Mouse (Mus musculus) embryo, embryonic 9.5 days (tissue): ENCODE measurements at regions not wholly inside any gene's neighbourhood (a gene's known extent, or its start where the extent isn't known, plus 50 kb on each side); places are given as distances from the start of the nearest gene placed in this dataset.

Experiments
- DNase-seq: peaks from one replicate; pipeline ENCODE4 v3.0.0-alpha.2; 2017; ENCODE audit errors: extremely low spot score

DNA sequence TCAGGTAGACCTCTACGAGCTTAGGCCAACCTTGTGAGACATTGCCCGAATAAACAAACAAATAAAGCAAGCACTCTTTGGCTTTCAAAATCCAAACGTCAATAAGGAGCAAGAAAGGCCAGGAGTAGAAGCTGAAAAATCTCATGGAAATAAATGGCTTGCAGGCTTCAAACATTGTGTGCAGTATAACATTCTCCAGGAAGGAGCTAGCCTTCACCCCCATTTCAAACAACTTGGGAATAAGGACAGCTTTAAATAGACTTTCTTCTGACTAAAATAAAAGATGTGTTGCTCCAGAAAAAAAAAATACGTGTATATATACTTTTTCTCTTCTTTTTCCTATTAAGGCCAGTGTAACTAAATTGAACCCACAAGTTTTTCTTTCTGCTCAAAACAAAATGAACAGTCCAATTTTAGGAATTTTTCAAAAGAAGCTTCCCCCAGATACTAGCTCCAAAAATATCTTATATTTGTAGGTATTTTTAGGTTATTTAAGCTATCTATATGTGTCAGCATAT is 196.2 kb upstream of the Arpp21 start:
- DNase-seq = no peak

DNA sequence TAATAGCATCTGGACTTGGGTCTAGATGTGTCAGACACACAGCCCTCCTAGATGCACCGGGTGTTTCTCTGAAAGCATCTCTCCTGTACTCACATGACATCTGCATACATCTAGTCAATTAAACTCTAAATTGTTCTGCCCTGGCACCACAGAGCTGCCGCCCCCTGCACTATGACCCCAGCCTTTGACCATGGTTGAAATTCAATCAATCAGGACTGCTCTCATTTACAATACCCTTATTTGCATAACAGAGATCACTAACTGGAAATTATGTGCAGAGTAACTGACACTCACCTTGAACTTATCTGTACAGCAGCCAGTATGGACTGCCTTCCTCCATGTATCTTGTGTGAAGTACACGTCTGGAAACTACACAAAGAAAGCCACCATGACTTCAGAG is 193.5 kb upstream of the Arpp21 start:
- no peak for DNase-seq

DNA sequence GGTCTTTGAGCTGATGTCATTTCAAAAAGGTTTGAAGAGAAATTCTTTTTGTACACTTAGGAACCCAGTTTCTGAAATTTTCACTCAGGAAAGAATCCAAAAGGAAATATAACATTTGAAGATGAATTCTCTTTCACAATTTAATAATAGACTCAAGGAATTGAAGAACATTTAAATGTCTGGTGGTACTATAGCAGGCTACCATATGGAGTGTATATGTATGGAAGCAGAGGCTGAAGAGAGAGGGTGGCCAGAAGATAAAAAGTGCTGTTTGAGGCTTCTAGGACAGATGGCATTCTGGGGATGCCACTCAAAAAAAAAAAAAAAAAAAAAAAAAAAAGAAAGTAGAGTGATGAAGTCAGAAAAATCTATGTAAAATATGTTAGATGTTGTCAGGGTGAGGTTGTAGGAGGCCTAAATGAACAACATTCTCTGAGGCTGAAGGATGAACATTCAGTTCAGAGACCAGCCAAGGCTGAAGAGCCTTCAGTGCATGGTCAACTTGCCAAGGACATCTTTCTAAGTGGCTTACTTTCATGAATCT is 170.1 kb upstream of the Arpp21 start:
- no peak for DNase-seq

DNA sequence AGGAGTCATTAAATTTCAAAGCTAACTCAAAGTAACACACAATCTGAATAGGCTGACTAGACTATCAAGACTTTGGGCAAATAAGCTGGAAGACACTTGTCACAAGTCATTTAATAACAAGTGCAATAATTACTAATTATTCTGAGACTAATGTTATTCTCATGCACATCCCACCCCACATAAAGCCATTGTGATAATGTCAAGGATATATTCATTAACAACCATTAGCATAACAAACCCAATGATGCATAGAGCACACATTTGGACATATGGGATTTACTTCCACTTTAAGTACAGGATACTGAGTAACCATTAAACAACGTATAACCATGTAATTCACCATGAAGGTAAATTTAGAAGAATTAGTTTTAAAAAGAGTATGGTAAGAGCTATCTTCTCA is 135.0 kb upstream of the Arpp21 start:
- no peak for DNase-seq

DNA sequence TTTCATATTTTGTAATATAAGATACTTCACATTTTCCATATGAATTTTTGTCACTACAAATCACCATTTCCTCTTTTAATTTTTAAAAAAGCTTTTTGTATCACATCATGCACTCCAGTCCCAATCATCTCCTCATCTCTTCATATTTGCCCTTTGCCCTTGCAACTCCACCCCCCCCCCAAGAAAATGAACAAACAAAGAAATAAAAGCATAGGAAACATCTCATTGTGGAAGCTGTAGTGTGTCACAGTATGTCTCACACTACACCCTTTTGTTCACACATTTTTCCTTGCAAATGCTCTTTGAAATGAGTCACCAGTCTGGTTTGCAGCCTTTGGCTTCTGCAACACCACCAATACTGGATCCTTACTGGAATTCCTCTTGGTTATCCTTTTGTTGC is 131.6 kb upstream of the Arpp21 start:
- no peak for DNase-seq

DNA sequence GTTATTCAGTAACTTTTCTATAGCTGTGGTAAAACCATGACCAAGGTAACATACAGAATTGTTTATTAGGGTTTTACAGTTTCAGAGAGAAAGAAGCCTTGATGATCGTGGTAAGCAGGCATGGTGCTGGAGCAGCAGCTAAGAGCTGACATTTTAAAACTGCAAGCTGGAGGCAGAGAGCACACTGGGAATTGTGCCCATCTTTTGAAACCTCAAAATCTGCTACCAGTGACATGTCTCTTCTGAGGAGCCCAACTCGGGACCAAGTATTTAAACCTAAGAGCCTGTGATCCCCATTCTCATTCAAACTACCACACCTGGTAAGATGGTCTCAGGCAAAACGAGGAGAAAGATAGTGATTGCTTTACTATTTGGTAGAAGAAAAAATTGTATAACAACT is 125.6 kb upstream of the Arpp21 start:
- no peak for DNase-seq

DNA sequence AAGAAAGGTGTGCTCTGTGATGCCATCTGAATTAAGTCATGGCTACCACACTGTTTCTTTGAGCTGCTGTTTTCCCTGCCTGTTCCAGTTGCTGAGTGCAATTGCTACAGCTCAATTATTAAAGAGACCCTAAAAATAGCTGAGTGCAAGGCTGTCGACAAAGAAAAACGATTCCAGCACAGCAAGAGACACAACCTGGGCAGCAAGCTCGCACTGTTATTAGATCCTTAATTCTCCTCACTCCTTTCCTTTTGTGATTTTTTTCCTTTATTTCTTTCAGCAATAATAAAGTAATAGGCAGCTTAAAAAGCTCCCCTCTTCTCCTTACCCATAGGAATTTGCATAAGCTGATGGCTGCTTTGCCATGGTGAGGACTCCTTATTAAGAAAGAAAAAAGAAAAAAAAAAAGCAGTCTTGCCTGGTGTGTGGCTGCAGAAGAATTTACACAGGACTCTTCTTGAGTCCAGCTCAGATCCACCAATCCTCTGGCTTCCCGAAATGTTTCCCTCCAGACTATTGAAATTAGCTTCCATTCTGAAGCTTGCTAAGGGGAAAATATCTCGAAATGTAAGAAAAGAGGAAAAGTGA is 123.1 kb upstream of the Arpp21 start:
- no peak for DNase-seq

DNA sequence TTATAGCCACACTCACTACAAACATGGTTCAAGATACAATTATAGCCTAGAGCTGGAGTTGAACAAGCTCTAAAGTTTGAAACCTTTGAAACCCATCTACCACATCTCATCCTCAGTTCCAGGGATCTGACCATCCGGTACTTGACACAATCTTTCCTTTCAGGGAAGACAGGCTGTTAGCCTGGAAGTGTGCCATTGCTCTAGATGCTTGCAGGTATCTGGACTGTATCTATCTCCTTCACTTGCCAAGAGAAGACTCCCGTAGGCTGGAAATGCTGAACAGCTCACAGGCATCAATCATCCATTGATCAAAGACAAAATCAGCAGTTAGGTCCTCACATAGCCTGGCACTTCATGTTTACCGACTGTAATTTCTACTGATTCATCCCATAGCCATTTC is 117.5 kb upstream of the Arpp21 start:
- DNase-seq = no peak

DNA sequence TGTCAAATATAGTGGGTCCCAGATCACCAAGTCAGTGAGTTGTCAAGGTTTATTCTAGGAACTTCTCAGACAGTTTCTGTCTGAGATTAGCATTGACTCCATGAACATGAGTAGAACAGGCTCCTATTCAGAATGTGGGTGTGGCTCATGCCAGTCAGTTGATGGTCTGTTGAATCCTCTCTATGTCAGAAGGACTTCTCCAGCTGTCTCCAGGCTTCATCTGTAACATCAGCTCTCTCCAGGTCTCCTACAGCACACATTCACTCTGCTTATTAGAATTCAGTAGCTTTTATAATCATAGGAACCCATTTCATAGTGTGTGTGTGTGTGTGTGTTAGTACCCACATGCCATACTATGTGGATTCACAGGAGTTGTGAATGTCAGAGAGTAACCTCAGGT is 113.2 kb upstream of the Arpp21 start:
- no peak for DNase-seq

DNA sequence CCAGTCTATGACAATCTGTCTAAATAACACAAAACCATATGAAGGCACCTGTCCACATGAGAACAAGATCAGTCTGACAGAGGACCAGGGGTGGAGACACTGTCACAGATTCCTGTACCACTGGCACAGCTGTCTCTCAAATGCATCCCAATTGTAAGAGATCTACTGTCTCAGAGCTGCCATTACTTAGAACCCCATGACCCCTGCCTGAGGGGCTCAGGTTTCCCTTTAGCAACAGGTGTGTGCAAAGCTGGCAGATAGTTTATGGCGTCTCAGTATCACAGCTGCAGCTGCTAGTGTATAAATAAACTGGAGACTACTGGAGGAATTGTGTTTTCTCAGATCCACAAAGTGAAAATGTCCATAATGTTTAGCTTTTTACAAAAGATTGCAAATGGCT is 109.1 kb upstream of the Arpp21 start:
- no peak for DNase-seq

DNA sequence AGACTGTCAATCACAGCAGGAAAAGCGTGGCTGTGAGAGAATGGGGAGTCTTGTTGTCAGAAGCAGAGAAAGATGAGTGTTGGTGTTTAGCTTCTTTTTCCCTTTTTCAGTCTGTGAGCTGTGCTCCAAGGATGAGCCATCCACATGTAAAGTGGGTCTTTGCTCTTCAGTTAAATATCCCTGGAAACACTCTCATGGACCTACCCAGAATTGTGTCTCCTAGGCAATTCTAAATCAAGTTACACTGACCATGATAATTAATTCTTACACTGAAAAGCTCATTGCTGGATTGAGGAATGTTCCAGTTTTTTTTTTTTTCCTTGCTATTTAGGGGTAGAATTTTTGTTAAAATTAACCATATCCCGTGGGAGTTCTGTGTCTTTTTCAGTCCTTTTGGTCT is 104.6 kb upstream of the Arpp21 start:
- DNase-seq = no peak

DNA sequence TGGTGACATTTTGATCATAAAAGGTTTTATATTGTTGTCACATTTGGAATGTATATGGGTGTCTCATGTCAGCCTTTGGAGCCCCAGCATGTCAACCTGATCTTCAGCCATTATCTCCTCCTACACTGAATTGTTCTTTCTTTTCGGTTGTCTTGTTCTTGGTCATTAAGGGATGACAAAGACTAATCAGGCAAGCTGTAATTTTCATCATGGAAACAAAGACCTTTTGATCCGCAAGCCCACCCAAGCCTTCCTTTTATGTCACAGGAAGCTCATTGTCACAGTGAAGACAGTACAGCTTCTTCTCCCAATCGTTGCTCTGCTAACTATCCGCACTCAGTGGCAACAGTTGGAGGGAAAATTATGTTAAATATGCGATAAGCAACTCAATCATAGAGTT is 84.3 kb upstream of the Arpp21 start:
- DNase-seq = no peak

DNA sequence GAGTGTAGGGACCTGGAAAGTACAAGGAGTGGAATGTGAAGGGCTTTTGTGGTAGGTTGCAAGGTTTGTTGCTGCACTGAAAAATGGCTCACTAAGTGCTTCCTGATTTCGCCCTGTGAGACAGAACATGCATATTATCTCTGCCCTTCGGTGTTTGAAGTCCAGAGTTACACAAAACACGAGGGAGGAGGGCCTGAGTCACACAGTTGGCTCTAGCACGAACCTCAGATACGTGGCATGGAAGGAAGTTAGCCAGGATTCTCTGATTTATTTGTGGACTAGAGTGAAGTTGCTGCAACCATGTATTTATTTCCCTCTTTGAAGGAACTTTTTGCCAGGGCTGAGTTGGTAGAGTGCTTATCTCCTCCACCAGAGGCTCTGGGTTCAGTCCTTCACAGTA is 73.2 kb upstream of the Arpp21 start:
- no peak for DNase-seq

DNA sequence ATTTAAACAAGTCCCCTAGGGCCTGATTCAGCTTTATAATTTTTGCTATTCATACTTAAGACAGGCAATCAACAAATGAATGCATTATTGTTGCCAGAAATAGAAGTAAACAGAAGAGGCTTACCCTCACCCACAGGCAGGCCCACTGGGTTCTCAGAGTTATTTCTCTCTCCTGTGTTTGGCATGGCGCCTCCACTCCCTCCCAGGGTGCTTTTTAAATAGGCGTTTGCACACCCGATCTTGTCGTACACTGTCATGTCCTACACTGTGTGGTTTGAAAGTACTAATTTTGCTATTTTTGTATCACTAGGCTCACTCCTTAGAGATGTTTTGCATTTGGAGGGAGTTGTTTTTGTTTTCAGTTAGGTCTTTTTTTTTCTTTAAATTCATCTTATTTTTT is 72.1 kb upstream of the Arpp21 start:
- DNase-seq = no peak

DNA sequence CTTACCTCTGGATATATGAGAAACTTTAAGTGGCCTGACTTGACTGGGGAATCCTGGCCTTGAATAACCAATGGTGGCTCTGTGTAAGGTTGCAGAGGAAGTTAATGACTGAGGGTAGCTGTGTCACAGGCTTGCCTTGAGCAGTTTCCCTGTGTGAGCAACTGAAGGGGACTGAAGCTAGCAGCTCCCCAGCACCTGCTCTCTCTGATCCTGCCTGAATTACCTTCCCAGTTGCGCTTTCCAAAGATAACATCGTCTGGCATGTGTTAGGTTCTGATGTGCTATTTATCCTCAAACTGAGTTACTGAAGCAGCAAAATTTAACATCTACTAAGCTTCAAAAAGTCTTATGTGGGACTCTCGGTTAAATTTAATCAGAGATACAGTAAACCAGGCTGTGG is 56.1 kb upstream of the Arpp21 start:
- no peak for DNase-seq
